Mouse (Mus musculus) induced T-regulatory cell, adult 2 months (primary cell): Measurements from ENCODE around the gene Ctrl.

Source experiments
- DNase-seq: peaks from one replicate; pipeline ENCODE4 v3.0.0-alpha.2; 2012; ENCODE audit warnings: low read depth

The Ctrl gene

DNA sequence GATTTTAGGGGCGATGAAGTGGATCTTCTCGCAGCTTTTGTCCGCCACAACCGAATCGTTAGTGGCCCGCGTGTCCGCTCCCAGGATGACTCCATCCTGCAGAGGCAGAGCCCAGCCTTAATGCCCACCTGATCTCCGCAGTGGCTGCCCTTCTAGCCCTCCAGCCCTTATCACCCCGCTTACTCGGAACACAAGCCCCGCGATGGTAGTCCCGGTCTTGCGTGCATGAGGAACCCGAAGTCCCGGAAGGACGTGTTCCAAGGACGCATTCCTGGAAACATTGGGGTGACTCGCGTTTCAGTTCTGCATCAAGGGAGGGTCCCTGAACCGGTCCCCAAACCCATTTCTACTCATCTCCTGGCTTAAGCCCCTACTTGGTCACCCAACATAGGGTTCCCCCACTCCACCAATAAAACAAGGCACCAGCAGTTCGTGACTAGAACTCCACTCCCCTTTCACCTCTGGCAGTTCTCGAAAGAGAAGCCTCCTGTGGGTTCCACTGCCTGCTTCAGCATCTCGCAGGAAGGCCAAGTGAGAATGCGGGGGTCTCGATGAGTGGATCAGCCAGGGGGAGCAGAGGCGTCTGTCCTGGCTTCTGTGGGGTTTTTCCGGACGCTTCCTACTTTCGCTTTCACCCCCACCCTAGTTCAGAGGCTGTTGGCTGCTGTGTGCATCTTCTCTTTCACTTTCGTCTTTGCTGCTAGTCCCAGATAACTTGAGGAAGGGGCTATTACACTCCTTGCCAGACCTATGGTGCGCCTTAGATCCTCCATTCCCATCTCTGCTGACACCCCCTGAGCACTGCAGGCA lies 4.0 kb upstream of the Ctrl start:
- DNase-seq, result peak; percentile 89

DNA sequence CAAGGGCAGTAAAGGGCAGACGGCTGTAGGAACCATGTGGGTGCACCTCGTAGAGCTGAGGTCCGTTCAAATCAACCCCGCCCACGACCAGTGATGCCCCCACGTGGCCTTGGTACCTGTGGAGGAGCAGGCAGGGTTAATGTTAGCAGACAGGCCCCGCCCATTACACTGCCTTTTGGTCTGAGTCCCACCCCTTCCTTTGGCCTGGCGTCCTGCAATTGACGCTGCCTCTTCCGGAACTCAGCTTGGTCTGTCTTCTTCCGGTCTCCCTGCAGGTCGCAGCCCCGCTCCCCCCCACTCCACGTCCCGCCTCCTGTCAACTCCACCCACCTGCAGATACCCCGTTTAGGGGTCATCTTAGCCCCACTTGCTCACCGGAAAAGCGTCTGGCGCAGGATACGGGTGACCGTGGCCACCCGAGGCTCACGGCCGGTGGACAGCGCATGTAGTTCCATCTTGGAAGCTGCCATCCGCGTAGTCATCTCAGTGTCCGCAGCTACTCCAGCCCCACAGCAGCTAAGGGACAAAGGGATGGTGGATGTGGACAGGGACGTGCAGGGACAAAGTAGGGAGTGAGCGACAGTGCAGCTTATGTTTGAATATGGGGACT lies 3.3 kb upstream of the Ctrl start:
- peak; percentile 86 for DNase-seq

DNA sequence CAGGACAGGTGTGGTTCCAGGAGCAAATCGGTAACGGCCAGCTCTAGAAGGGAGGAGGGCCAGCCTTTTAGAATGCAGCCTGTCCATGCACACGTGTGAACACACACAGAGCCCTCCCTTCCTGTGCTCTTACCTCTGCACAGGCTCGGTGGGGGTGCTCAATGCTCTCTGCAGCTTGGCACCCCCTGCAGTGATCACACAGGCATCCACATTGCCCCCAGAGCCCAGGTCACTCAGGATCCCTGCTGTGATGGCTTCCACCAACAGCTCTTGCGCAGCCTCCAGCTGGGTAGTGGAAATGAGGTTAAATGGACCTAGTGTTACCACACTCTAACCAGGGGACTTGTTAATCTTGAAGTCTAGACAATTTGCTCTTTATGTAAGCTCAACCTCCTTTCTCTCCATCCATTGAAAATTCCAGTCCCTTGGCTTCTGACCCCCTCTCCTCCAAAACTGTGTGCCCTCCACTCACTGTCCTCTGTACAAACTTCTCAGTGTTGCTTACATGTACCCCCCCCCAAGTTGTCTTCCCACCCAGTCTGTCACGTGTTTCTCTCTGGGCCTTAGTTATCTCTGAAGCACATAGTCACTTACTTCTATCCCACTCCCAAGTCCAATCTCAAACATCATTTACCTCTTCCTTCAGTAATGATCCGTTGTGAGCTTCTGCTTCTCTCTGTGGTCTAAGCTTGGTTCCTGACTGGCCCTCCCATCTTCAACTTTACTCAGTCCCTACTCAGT lies 2.4 kb upstream of the Ctrl start:
- DNase-seq, result peak; percentile 7

DNA sequence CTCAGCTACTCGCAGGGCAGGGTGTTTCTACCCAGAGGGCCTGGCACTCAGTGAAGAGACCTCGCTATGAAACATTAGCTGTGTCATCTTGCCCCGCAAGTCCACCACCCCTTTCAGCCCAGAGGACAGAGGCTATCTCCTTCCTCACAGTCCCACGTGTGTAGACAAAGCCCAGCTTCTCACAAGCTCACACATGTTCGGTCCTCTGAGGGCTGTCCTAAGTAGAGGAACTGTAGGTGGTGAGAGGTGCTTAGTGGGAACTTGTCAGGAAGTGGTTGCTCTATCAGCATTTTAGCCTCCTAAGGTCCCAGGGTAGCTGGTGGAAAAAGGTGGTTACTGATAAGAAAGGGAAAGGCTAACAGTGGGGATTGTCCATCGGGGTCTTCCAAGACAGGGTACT lies 1.4 kb upstream of the Ctrl start:
- DNase-seq, result no peak

DNA sequence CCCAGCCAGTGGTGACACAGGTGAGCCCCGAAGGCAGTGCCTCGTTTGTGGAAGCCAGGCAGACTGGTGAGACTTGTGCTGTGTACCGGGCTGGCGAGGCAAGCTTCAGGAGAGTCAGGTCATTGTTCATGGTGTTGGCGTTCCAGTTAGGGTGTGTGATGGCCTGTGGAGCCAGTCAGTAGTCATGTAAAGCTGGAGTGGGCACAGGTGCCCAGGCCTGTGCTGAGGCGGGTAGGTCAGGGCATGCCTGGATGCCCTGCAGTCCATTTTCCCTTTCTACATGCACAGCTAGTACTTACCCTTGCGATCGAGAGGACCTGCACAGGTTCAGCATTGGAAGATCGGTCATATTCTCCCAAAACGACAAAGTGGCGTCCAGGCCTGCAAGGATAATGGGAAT lies 1.1 kb downstream of the Ctrl start:
- no peak for DNase-seq

DNA sequence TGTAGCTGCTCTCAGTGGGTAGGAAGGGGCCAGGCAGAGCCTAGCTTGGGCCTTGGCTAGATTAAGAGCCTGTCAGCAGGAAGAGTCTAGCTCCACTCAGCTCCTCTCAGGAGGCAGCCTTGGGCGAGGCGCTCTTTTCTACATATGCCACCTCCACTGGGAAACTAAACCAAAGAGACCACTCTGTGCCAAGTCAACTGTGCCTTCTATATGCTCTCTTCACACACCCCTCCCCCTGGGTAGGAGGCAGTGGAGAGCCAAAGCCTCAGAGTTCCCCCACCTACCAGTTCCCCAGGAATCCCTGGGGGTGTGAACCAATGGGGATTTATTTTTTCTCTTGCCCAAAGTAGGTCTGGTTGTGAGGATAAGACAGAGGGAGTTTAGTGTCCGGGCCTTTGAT lies 2.4 kb downstream of the Ctrl start:
- DNase-seq, result no peak

DNA sequence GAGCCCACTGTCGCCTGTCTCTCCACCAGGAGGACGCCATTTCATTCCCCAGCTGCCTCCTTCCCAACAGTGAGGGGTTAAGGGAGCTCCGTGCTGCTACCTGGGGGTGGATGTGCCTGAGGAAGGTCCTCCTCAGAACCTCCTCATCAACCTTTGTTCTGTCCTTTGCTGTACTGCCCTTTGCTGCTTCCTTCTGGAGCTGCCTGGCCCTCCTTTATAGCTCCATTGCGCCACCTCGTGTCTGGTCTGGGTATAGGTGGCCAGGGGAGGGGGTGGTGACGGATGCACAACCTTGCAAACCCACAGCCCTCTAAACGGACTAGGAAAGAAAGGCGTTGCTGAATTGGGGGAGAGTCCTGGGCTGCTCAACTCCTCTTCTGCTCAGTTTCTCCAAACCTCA lies 3.1 kb downstream of the Ctrl start:
- peak; percentile 91 for DNase-seq

DNA sequence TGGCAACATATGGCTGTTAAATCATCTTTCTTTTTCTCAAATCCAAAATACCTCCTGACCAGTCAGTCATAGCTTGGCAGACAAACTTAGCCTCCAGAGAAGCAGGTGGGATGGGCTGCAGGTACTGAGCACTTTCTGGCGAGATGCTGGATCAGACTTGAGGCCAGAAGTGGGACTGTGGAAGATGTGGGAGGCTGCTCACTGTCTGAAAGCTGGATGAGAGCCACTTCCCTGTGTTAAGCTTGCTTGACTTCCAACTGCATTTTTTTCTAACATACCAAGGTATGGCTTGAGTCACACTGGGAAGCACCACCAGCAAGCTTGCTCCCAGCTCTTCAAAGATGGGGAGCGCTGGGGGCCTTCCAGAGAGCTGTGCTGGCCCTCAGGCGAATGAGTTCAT lies 8.5 kb downstream of the Ctrl start:
- no peak for DNase-seq

DNA sequence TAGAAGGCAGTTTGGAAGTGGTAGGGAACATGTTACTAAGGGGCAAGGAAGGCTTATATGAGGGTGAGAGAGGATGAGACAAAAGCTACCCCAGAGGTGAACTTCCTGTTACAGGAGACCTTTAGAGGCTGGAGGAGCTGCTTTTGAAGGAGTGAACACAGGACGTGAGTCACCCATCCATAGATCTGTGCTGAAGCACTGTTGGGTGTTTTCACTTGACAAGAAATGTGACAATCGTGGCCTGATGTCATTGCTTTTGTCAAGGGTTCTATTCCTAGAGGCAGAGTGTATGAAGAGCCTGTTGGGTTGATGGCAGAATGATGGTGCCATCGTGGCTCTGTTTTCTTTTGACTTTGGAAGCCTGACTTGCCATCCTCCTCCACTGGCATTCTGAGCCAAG lies 14.3 kb downstream of the Ctrl start:
- peak; percentile 17 for DNase-seq

DNA sequence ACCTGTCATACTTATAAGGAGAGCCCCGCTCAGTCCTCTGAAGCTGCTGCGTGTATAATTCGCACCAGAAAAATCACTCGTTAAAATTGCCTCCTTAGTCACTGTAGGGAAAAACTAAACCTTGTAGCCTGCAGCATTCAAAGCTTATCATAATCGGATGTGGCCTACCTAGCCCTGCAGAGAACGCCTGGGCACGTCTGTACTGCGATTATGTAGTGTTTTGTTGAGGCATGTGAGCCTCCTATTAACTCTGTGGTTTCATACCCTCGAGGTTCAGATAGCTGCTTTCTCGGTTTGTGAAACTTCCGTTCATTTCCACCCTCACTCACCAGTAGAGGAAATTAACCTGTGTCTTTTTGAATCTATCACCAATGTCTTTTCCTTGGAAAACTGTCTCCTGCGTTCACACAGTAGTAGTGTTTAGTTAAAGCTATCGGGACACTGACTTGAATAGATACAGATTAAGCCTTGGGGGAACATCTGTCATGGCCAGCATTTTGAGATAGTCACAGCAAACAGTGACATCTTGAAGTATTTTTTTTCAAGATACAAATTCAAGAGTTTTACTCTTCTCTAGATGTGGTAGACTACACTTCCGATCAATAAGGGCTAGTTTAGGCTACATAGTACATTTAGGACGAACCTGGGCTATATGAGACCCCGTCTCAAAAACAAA lies 32.6 kb downstream of the Ctrl start:
- peak; percentile 81 for DNase-seq

DNA sequence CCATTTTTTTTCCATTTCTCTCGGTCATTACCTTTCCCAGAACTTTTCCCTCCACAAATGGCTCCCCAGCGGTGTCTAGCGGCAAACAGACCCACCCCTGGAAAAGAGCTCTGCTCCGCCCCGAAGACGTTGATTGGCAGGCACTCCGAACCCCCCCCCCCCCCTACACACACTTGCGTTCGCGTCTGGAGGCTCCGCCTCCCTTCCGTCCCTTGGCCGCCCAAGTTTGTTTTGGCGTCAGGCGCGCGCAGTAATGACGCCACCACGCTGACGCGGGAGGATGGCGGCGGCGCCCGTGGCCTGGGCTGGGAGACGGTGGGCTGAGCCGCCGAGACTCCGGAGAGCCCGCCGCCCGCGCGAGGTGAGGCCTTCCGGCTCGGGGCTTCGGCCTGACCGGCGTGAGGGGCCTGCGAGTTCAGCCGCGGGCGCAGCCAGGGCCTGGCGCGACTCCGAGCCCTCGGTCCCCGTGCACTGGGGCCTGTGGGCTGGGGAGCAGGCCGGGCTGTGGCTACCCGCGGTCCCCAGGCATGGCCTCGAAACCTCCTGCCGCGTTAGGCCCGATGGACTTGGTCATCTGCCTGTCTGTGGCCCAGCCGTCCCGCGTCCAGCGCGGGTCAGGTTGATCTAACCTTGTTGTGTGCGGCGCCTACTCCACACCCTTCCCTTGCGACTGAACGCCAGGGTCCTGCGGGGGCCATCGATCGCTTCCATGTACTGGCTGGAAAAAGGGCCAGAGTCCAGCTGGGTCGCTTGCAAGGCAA lies 33.3 kb downstream of the Ctrl start, which contains the start of gene Pskh1:
Pskh1 (plus strand) TSS at position 262 of the 761 bp plus-strand sequence.
- peak; percentile 96 for DNase-seq

DNA sequence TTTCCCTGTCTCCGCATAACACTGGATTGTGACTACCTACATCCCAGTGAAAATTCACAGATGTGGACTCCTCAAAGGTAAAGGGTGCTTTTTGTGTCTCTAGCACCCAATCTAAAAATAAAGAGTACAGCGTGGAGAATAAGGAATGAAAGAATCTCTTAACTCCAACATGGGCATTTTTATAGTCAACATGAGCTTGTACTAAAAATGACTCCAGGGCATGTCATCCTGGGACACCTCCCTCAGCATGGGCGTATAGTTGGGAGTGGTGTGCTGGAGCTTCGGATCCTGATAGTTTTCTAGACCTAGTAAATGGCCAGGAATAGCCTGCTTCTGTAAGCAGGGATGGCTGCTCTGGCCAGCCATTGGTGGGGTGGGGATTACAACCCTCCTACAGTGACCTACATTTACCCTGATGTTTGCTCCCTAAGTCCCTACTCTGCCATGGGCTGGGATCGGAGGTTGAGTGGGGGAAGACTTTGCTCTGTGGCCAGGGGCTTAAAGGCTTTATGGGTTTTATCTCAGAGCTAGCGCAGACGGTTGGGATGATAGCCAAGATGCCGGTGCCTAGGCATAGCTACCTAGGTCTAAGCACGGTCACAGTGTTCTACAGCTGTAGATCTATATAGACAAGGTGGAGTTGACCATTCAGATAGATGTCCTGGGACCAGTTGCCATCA lies 35.7 kb downstream of the Ctrl start:
- DNase-seq, result no peak

DNA sequence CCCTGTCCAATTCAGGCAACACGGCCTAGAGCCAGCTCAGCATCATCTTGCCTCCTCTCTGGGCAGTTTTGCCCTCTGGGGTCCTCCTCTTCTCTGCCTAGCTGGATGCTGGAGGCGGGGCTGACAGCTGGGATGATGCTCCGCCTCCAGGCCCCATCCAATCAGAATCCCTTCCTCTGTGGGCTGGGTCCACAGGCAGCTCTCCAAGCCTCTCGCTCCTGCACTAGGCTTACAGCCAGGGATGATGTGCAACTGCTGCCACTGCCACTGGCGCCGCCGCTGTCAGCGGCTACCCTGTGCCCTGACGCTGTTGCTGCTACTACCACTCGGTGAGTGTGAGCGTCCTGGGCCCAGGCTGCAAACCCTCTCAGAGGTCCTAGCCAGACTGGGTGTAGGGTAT lies 40.3 kb downstream of the Ctrl start, which contains the start of gene Nrn1l:
Nrn1l (plus strand) TSS at position 229 of the 400 bp plus-strand sequence.
- DNase-seq, result peak; percentile 25

DNA sequence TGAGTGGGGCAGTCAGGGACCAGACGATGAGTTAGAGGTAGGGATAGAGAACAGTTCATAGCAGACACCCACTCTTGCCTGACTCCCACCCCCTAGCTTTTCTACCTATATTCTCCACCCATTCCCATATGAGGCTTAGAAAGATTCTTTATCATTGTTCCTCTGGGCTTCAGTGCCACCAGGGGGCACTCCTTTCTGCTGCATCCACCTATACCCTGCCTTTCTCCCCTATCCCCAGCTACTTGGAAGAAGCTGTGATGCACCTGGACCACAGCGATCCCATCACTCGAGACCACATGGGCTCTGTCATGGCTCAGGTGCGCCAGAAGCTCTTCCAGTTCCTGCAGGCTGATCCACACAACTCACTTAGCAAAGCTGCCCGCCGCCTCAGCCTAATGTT lies 41.2 kb downstream of the Ctrl start:
- peak; percentile 58 for DNase-seq

DNA sequence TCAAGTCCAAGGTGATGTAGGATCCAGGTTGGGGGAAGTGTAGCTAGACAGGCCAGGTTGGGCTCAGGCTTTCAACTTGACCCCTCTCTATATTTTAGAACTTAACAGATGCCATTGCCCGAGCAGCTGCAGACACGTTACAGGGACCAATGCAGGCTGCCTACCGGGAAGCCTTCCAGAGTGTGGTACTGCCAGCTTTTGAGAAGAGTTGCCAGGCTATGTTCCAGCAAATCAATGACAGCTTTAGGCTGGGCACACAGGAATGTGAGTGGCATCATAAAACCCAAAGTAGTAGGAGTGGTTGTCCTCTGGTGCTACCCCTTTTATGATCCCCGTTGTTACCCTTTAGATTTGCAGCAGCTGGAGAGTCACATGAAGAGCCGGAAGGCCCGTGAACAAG lies 42.8 kb downstream of the Ctrl start:
- DNase-seq, result no peak

DNA sequence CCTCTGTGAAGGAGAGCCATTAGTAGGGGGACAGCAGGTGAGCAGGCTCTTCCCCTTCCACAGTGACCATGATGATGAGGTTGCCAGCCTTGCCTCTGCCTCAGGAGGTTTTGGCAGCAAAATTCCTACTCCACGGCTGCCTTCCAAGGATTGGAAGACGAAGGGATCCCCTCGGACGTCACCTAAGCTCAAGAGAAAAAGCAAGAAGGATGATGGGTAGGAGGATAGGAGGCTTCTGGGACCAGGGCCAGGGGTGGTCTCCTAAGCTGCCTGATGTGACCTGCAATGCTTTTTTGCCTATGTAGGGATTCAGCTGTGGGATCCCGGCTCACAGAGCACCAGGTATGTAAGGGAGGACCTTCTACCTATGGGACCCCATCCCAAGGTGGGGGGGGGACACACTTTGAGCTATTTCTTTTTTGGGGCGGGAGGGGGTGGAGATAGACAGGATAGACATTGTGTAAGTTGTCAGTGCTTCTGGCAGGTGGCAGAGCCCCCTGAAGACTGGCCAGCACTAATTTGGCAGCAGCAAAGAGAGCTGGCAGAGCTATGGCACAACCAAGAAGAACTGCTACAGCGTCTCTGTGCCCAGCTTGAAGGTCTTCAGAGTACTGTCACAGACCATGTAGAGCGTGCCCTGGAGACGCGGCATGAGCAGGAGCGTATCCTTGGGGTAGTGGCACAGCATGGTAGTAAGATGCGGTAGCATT lies 43.8 kb downstream of the Ctrl start:
- no peak for DNase-seq
